Mouse (Mus musculus): ENCODE data around the gene Schip1. TPM values are rescaled to one million over a fixed set of nuclear protein-coding genes. Genes with fewer than 3 reads are reported as not detected.

The Schip1 gene
- polyA plus RNA-seq, 2 experiments: 12.1 to 18.9 TPM

GRCm38 (mm10) chr3:68615042-68615810 is 550.6 kb downstream of the Schip1 start:
- Histone ChIP-seq H3K36me3 (ENCODE audit: control insufficient read depth, insufficient read depth, low read length) (no peaks in the 10 kb centered on the region), H3K9me3 (ENCODE audit: control insufficient read depth, low read length) (no peaks in the 10 kb centered on the region), H3K27me3 (ENCODE audit: control insufficient read depth, insufficient read depth, low read length) (no peaks in the 10 kb centered on the region), H3K4me1 (ENCODE audit: control insufficient read depth, insufficient read depth, low read length) (0 out of 2 replicates have a peak, but pooled peaks cover 2% of the 10 kb centered on the region), H3K4me2 (replicated peaks; ENCODE audit: low read depth, low read length, severe bottlenecking) (no peak overlapping the region), H3K27ac (replicated peaks; ENCODE audit: low read depth, low read length) (no peak overlapping the region), H3K4me3 (replicated peaks; ENCODE audit: low read length) (no peak overlapping the region), H3K9ac (ENCODE audit: low read depth, low read length, severe bottlenecking) (no peak overlapping the region)
- ATAC-seq (ENCODE audit: low FRiP score, low read depth) (no peak), DNase-seq (ENCODE audit: low spot score) (peak; percentile 75)
- TF ChIP-seq POLR2A (IDR thresholded peaks at IDR 0.05; ENCODE audit: borderline replicate concordance, extremely low read depth, insufficient read depth, insufficient read length): no peak
- 70% methylated on average over 10 of the region's 10 CpGs for WGBS

GRCm38 (mm10) chr3:68616363-68616762 is 551.8 kb downstream of the Schip1 start:
- no peak for TF ChIP-seq POLR2A (IDR thresholded peaks at IDR 0.05; ENCODE audit: borderline replicate concordance, extremely low read depth, insufficient read depth, insufficient read length)
- H3K9ac ChIP-seq (ENCODE audit: low read depth, low read length, severe bottlenecking): no peak overlapping the region
- H3K27me3 ChIP-seq (ENCODE audit: control insufficient read depth, insufficient read depth, low read length): no peaks in the 10 kb centered on the region
- H3K4me3 ChIP-seq (replicated peaks; ENCODE audit: low read length): no peak overlapping the region
- H3K36me3 ChIP-seq (ENCODE audit: control insufficient read depth, insufficient read depth, low read length): no peaks in the 10 kb centered on the region
- 93% methylated on average over 12 of the region's 12 CpGs for WGBS
- no peaks in the 10 kb centered on the region for H3K9me3 ChIP-seq (ENCODE audit: control insufficient read depth, low read length)
- H3K27ac ChIP-seq (replicated peaks; ENCODE audit: low read depth, low read length): no peak overlapping the region
- H3K4me1 ChIP-seq (ENCODE audit: control insufficient read depth, insufficient read depth, low read length): no peaks in the 10 kb centered on the region
- ATAC-seq (ENCODE audit: low FRiP score, low read depth) (no peak), DNase-seq (ENCODE audit: low spot score) (no peak)
- H3K4me2 ChIP-seq (replicated peaks; ENCODE audit: low read depth, low read length, severe bottlenecking): no peak overlapping the region

- Histone ChIP-seq H3K4me1 (ENCODE audit: control insufficient read depth, insufficient read depth, low read length) (no peaks in the 10 kb centered on the region), H3K9me3 (ENCODE audit: control insufficient read depth, low read length) (no peaks in the 10 kb centered on the region), H3K27ac (replicated peaks; ENCODE audit: low read depth, low read length) (no peak overlapping the region), H3K27me3 (ENCODE audit: control insufficient read depth, insufficient read depth, low read length) (no peaks in the 10 kb centered on the region), H3K4me3 (replicated peaks; ENCODE audit: low read length) (no peak overlapping the region), H3K36me3 (ENCODE audit: control insufficient read depth, insufficient read depth, low read length) (no peaks in the 10 kb centered on the region), H3K4me2 (replicated peaks; ENCODE audit: low read depth, low read length, severe bottlenecking) (no peak overlapping the region), H3K9ac (ENCODE audit: low read depth, low read length, severe bottlenecking) (no peak overlapping the region)
- no peak for ATAC-seq (ENCODE audit: low FRiP score, low read depth)
- 91% methylated on average over 10 of the region's 10 CpGs for WGBS
- no peak for DNase-seq (ENCODE audit: low spot score)
- TF ChIP-seq POLR2A (IDR thresholded peaks at IDR 0.05; ENCODE audit: borderline replicate concordance, extremely low read depth, insufficient read depth, insufficient read length): no peak
Observed at GRCm38 (mm10) chr3:68617708-68618107, 553.1 kb downstream of the Schip1 start.

DNA sequence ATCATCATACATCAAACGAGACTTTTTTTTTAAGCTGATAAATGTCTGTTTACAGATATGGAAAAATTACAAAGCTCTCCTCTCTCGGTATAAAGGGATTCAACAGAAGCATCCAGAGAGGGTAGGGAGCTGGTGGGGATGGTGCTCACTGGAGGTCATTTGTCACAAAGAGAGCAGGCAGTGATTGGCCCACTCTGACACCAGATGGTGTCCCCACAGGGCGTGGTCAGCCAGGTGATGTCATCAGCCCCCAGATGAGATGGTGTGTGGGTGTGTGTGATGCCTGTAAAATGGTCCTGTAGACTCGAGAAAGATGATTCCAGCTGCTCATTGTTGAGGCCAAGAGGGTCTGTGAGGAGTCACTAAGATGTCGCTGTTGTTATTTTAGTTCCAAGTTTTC is 554.5 kb downstream of the Schip1 start:
- Histone ChIP-seq H3K27ac (replicated peaks; ENCODE audit: low read depth, low read length) (no peak overlapping the region), H3K9ac (ENCODE audit: low read depth, low read length, severe bottlenecking) (no peak overlapping the region), H3K4me1 (ENCODE audit: control insufficient read depth, insufficient read depth, low read length) (no peaks in the 10 kb centered on the region), H3K4me3 (replicated peaks; ENCODE audit: low read length) (no peak overlapping the region), H3K27me3 (ENCODE audit: control insufficient read depth, insufficient read depth, low read length) (no peaks in the 10 kb centered on the region), H3K9me3 (ENCODE audit: control insufficient read depth, low read length) (no peaks in the 10 kb centered on the region), H3K36me3 (ENCODE audit: control insufficient read depth, insufficient read depth, low read length) (no peaks in the 10 kb centered on the region), H3K4me2 (replicated peaks; ENCODE audit: low read depth, low read length, severe bottlenecking) (no peak overlapping the region)
- ATAC-seq (ENCODE audit: low FRiP score, low read depth) (no peak), DNase-seq (ENCODE audit: low spot score) (no peak)
- WGBS: 76% methylated on average over 5 of the region's 5 CpGs
- TF ChIP-seq POLR2A (IDR thresholded peaks at IDR 0.05; ENCODE audit: borderline replicate concordance, extremely low read depth, insufficient read depth, insufficient read length): no peak

DNA sequence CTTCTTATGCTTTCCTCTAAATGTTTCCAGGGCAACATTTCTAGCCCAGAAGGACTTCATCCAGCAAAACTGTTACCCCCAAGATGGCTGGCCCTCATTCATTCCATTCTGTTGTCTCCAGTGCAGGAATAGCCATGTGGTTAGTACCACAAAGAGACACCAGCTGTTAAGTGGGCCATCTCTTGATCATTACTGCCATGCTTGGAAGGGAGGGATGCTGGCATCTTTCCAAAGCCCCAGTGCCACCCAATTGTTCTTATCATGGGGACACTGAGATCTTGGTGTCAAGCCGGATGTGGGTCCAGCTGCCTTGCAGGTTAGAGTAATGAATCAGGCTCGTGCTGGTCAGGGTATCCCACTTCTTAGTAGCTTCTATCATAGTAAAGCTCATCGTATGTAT is 557.4 kb downstream of the Schip1 start:
- TF ChIP-seq POLR2A (IDR thresholded peaks at IDR 0.05; ENCODE audit: borderline replicate concordance, extremely low read depth, insufficient read depth, insufficient read length): no peak
- Histone ChIP-seq H3K4me2 (replicated peaks; ENCODE audit: low read depth, low read length, severe bottlenecking) (no peak overlapping the region), H3K4me1 (ENCODE audit: control insufficient read depth, insufficient read depth, low read length) (no peaks in the 10 kb centered on the region), H3K36me3 (ENCODE audit: control insufficient read depth, insufficient read depth, low read length) (0 out of 2 replicates have a peak, but pooled peaks cover 4% of the 10 kb centered on the region), H3K27ac (replicated peaks; ENCODE audit: low read depth, low read length) (no peak overlapping the region), H3K9ac (ENCODE audit: low read depth, low read length, severe bottlenecking) (no peak overlapping the region), H3K4me3 (replicated peaks; ENCODE audit: low read length) (no peak overlapping the region), H3K27me3 (ENCODE audit: control insufficient read depth, insufficient read depth, low read length) (no peaks in the 10 kb centered on the region), H3K9me3 (ENCODE audit: control insufficient read depth, low read length) (no peaks in the 10 kb centered on the region)
- ATAC-seq (ENCODE audit: low FRiP score, low read depth): no peak
- 82% methylated on average over 3 of the region's 3 CpGs for WGBS
- DNase-seq (ENCODE audit: low spot score): no peak
